Mouse (Mus musculus) T-helper 1 cell (primary cell): ENCODE data around the gene Preb.

Experiments used
- in situ Hi-C: fragments of 300-600 bp; cut with MboI, MseI; formaldehyde crosslinking; loops from one replicate; pipeline ENCODE4 v1.15.1; 2025; ENCODE audit warnings: high pct_unique_total_duplicates

Gene Preb

DNA sequence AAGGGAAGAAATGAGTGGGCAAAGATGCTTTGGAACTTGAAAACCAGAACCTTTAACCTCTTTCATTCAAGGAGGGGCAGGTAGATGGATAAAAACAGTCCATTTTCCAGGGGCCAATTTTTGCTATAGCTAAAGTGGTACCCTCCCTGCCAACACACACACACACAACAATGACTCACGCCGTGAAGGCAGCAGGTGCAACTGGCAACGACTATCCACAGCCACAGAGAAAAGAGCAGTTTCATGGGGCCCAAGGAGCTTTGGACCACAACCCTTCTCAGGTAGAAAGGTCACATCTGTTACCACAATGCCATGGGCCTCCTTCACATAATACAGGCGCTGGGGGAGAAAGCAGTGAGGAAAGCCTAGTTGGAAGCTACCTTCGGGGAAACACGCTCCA is 4.4 kb downstream of the Preb start:
- in situ Hi-C loops: no loop called here

DNA sequence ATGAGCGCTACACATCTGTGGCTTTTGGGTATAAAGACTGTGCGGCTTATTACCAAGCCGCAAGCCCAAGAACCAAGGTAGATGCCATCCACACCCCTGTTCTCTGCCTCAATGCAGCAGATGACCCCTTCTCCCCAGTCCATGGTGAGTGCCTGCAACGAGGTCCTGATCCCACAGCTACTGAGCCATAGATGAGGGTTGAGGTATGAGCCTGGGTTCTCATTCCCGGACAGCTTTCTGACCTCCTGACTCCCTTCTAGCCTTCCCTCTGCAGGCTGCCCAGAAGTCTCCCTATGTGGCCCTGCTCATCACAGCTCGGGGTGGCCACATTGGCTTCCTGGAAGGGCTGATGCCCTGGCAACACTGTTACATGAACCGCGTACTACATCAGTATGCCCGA is 5.6 kb downstream of the Preb start:
- in situ Hi-C loops: no loop called here

DNA sequence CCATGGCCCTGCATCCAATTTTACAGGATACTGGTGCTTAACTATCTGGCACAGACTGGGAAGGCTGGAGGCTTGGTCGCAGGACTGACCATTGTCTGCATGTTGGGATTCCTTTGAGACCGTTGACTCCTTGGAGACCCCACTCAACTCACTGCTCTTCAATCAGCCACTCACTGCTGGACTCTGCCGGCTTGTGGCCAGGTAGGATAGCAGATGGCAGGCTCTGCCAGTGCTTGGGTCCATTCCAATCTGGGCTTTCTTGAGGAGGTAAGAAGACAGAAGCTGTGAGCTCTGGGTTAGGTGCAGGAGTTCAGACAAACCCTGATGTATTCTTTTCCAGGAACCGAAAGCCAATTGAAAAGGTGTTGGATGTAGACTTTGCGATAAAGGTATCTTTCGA is 6.1 kb downstream of the Preb start:
- in situ Hi-C loops: no loop called here

DNA sequence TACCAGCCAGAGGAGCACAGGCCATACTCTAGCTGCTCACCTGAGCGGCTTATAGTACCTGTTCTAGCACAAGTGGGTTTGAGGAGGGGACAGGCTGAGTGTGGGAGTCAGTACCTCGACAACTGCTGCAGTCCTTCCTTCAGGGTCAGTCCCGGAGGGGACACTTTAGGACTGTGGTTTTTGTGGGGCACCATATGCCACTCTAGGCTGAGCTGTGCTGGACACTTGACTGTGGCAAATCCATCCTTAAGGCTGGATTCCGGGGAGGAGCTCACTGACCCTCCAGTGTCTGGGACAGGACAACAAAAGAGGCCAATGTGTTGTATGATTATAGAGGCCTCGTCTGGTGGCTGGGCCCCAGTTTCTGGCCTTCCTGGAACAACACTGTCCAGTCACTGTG is 7.6 kb downstream of the Preb start:
- in situ Hi-C loops: no loop called here

DNA sequence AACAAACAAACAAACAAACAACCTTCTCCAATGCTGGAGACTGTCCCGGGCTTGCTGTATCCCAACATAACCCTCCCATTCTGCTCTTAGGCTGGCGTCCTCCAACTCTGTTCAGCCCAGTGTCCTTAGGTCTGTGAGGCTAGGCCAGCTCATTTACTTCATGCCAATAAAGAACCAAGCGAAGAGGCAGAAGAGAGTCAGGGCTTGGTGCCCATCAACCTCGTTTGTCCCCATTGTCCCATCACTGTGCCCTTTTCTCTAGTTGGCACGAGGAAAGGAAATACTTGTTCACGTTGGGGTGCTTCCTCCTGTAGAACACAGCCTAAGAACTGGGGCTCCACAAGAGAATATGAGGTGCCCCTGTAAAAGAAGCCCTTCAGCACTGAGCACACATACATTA is 8.5 kb downstream of the Preb start:
- in situ Hi-C loops: no loop called here

DNA sequence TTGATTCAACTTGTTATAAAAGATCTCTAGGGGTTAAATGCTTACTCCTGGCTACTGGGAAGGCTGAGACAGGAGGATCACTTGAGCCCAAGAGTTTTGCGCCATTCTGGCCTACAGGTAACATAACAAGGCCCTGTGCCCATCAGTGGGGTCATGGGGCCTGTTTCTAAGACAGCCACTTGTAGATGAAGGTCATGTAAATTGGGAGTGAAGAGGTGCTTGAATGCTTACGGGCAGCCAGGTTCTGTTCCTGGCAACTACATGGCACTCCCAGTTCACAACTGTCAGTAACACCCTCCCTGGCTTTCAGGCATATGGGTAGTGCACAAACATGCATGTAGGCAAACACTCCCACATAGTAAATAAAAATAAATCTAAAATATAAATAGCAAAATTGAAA is 9.2 kb downstream of the Preb start:
- in situ Hi-C loops: no loop called here

DNA sequence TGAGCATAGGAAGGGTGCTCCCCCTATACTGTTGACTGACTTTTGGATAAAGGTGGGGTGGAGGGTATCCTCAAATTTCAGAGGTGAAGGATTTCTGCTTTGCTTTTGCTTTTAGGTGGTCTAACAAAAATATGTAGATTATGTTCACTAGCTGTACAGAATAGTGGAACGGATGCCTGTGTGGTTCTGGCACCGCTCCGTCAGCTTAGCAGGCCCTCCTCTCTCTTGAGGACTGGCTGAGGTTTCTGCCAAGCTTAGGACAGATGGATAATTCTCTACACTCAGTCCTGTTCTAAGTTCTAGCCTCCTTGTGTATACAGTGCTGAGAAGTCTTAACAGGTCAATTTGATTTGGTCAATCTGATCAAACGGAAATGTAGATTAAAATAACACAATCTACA is 9.7 kb downstream of the Preb start:
- in situ Hi-C loops: no loop called here

DNA sequence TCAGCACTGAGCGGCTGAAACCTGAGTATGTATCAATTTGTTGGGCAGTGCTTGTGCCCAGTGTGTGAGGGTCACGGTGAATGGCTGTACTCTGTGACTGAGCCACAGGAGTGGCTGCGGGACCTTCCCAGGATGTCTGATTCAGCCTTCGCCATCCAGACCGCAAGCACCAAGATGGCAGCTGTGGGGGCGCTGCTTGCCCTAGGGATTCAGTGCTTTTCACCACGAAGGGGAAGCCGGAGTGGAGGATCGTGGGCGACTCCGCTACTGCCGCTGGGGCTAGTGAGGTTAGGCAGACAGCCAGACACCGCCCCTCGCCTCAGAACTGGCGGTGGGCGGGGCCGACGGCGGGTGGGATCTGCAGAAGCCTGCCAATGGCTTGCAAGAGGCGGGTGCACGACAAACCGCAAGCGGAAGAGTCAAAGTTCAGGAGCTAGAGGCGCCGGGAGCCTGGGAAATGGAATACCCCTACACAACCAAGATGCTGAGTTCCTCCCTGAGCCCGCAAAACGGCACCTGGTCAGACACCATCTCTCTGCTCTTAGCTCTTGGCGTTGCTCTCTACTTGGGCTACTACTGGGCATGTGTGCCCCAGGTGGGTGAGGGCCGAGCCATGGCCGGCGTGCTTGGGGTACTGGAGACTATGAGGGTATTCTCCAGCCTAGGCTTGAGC is 10.4 kb downstream of the Preb start:
- in situ Hi-C loops: no loop called here

DNA sequence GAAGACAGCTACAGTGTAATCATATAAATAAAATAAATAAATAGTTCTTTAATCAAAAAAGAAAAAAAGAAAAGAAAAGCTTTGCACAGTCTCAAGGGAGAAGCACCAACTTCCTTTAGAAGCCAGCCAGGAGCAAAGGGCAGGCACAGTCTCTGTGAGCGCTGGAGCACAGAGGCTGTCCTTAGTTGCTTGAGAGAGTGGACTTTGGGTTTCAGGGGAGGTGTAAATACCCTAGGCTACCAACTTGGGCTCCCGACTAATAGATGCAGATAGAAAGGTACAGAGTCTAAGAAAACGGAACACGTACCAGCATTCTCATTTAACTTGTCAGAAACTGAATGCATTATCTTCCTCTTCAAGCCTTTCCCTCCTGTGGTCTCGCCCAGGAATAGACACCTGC is 11.5 kb downstream of the Preb start:
- in situ Hi-C loops: no loop called here

DNA sequence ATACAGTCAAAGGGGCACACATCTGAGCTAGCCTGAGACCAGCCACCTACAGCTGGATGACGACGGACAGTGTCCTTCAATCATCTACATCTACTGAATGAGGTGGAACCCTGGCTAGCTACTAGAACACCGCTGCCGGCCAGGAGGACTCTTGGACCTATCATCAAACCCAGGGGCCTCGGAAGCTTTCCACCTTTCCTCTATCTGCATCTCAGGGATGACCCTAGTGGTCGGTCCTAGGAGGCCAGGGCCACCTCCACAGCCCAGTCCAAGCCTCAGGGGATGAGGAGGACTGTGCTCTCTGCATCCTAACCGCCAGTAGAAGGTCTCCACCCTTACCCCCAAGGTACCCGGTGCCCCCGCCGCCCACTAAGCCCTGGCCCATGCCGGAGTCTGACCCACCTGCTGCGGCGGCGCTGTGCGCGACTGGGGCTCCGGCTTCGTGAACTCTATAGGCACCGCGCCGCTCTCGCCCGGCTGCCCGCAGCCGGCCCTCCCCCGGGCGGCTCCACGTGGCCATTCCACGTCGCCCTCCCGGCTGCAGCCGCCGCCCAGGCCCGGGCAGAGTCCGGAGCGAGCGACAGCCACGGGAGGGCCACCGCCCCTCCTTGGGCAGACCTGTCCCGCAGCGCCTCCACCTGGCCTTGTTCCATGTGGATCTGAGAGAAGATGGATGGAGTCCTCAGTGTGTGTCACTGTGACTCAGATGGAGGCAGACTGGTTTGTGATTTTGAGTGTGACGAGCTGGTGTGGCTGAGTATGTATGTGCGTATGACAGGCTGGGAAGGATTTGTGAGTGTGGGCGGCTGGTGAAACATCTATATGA is 15.0 kb downstream of the Preb start, which contains the start of gene Cgref1:
Cgref1 (minus strand) TSS at position 636 of the 826 bp plus-strand sequence.
- in situ Hi-C loops: no loop called here

DNA sequence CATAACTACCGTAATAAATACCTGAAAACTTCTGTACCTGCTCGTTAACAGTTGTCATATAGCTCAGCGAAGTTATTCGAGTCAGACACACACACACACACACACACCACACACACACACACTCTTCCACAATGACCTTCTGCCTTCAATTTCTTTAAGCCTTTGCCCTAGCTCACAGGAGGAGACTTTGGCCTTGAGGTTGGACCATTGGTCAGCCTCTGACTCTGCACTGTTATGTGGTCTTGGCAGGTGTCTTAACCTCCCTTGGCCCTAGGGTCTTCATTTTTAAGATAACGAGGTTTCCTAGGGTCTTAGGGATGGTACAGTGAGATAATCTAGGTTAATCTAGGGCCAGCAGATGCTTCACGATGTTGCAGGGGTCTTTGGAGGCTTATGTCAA is 15.8 kb downstream of the Preb start:
- in situ Hi-C loops: no loop called here

DNA sequence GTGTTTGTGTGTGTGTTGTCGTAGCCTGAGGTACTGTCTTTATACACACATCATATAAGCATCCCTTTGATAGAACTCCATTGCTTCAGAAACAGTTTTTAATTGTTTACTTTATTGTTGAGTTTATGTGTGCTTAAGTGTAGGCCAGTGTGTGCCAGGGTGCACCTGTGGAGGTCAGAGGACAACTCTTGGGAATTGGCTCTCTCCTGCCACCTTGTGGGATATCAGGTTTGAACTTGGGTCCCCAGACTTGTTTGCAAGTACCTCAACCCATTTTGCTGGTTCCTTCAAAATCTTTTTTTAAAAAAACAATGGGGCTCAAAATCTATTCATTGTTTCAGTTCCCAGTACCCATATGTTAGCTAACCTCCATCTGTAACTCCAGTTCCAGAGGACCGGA is 17.2 kb downstream of the Preb start:
- in situ Hi-C loops: no loop called here

DNA sequence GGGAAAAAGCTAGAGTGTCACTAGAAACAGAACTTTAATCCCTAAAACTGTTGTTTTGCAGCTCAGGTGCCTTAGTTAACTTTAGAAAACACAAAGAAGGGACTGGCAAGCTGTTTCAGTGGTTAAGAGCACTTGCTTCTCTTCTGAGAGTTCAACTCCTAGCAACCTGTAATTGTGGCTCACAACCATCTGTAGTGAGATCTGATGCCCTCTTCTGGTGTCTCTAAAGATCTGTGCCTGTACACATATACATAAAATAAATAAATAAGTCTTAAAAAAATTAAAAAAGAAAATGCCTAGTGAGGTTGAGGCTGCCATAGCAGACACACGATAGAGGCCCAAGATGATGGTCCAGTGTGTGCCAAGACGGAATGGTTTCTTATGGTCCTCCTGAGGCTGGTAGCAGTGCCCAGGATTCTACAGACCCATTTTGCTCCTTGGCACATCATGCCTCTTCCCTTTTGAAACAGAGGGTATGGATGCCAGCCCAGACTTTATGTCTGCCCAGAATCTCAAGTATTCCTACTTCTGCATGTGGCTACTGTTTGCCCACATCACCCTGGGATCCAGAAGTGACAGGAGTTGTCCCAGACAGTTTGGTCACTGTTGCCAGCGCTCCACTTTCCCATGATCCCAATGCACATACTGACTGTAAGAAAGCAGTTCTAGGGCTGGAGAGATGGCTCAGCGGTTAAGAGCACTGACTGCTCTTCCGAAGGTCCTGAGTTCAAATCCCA is 25.3 kb downstream of the Preb start:
- in situ Hi-C loops: loop anchor here (5.0 kb wide), 1 partner anchor 47 kb away; no protein-coding TSS in a partner anchor

DNA sequence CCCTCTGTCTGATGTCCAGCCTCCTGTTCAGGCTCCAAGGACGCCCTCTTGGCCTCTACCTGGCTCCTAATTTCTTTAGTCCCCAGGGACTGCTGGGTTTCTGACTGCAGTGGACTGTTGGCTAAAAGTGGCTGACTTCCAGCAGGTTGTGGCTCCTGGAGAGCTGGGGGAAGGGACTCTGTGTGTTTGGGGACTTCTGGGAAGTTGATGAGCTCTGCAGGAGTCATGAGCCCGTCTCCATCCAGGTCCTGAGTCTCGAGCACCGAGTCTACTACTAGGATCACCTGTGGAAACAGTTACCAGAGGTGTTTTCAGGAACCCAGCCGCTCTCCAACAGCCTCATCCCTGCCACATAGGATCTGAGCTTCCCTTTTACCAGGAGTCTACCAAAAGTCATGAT is 26.5 kb downstream of the Preb start:
- in situ Hi-C loops: loop anchor here (5.0 kb wide), 1 partner anchor 49 kb away; no protein-coding TSS in a partner anchor

DNA sequence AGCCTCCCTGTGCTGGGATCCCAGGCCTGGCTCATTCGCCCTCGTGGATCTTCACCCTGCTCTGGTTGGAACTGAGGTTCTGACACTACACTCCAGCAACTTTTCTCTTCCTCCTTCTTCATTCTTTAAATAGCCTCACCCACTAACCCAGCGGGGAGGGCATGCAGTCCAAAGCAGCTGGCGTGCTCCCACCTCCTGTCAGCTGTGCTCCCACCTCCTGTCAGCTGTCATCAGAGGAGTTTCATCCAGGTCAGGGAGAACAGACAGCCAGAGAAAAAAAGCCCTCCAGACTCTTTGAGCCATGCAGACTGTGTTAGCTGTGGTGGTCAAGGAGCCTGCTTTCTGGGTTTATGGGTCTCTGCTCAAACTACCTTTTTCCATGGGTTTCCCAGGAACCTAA is 28.8 kb downstream of the Preb start:
- in situ Hi-C loops: loop anchor here (5.0 kb wide), 1 partner anchor 51 kb away; no protein-coding TSS in a partner anchor

DNA sequence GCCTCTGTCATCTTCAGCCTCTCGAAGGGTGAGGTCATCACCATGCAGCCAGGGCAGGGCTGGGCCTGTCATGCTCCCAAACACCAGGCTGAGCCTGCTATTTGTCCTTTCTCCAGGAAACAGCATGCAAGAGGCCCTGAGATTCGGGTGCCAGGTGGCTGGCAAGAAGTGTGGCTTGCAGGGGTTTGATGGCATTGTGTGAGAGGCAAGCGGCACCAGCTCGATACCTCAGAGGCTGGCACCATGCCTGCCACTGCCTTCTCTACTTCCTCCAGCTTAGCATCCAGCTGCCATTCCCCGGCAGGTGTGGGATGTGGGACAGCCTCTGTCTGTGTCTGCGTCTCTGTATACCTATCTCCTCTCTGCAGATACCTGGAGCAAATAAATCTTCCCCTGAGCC is 29.3 kb downstream of the Preb start:
- in situ Hi-C loops: loop anchor here (5.0 kb wide), 1 partner anchor 51 kb away; no protein-coding TSS in a partner anchor

DNA sequence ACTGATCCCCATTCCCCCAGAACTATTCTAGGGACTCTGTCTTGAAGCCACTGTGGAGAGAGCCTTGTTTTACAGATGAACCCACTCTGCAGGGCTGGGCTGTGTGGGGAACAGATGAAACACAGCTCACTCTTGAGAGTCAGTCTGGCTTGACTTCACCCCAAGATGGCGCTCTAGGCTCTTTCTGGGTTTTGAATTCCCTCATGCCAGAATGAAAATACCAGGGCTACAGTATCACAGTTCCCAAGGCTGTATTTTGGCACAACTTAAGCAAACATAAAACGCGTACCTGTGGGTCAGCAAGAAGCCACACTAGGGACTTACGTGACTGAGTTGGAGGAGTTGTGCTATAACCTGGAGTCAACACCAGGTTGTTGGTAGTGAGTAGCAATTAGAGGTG is 30.0 kb downstream of the Preb start:
- in situ Hi-C loops: loop anchor here (5.0 kb wide), 1 partner anchor 52 kb away; no protein-coding TSS in a partner anchor

DNA sequence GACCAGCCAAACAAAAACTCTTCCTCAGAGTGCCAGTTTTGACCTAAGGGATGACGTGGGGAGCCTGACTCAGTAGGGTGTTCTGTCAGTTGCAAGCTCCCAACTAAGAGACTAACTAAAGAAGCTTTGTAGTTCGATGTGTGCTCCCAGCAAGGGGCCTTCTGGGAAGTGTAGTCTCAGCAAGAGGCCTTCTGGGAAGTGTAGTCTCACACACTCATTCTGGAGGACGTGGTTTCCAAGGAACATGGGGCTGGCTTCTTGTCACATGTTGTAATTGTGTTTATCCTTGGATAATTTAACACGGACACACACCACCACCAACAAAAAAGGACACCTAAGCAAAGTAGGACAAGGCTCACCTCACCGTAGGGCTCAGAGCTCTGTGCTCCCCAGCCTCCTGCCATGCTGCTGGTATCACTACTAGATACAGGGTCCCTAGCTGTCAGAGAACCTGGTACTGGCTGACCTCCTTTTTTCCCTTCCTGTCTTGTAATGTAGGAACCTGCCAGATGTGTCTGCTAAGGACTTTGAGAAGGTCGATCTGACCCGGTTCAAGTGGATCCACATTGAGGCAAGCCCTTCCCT is 32.1 kb downstream of the Preb start:
- in situ Hi-C loops: loop anchor here (5.0 kb wide), 1 partner anchor 74 kb away; no protein-coding TSS in a partner anchor

DNA sequence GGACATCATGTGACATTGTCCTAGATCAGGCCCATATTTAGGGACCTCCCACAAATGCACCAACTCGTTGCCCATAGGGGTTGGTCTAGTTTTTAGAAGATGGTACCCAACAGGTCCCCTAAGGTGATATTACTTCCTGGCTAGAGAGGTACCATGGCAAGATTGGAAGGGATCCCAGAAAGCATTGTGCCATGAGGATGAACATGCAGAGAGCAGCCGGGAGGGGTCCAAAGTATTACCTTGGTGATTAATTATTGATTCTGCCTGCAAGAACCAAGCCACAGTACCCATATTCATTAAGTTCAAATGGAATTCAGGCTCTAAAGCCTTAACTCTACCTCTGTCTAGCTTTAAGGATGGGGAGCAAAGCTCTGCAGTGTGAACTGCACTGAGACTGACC is 34.1 kb downstream of the Preb start:
- in situ Hi-C loops: loop anchor here (5.0 kb wide), 1 partner anchor 76 kb away; no protein-coding TSS in a partner anchor

DNA sequence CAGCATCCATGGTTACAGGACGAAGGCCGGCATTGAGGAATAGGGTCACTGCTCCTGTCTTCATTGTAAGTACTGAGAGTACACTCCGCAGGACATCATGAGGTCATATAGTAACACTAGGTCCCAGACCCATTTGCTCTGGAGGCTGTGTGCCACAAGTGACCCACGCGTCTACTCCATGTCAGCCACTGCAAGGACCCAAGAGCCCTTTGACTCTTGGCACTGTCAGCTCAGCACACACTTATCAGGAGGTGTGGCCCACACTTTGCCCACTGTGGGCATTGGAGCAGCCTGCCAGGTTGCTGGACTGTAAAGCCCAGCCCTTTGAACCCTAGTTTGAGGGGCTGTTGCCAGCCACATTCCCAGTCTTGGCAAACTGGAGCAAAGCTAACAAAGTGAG is 34.9 kb downstream of the Preb start:
- in situ Hi-C loops: loop anchor here (5.0 kb wide), 1 partner anchor 77 kb away; no protein-coding TSS in a partner anchor

DNA sequence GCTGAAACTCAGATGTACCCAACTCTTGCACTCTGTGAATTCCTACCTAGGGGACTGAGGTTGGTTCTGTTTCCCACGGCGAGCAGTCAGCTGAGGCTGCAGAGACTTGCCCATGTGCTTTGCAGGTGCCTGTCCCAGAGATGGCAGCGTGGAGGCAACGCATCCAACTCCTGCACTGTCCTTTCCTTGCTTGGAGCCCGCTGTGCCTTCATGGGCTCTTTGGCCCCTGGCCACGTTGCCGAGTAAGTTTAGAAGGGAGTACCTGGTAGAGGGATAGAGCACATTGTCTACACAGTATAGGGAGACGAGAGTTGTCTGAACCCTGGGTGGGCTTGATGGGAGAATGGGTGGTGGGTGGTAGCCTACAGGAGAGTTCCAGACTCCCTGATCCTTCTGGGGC is 35.5 kb downstream of the Preb start:
- in situ Hi-C loops: loop anchor here (5.0 kb wide), 1 partner anchor 78 kb away; no protein-coding TSS in a partner anchor

DNA sequence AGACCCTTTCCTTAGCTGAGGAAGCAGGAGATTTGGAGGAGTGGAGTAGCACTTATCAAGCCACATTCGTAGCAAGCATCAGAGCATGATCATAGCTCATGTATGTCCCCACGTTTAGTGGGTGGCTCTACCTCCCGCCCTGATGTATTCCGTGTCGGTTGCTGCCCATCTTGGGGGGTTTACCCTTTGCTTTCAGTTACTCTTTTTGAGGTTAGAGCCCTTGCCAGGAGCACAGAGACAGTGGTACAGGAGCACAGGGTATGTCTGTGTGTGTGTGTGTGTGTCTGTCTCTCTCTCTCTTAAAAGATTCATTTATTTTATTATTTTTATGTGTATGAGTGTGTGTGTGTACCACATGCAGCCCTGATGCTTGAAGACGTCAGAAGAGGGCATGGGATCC is 37.0 kb downstream of the Preb start:
- in situ Hi-C loops: no loop called here
